Mouse (Mus musculus) mouse trophoblast stem cell (cell line): Measurements from ENCODE around the gene Ier2.

Experiments
- in situ Hi-C, 2 experiments: fragments of 300-500 bp; cut with MseI, MboI; formaldehyde crosslinking; loops; 2 replicates in 1 of 2; 3 replicates in 1 of 2; pipeline ENCODE4 v1.15.1; 2025

Gene Ier2

DNA sequence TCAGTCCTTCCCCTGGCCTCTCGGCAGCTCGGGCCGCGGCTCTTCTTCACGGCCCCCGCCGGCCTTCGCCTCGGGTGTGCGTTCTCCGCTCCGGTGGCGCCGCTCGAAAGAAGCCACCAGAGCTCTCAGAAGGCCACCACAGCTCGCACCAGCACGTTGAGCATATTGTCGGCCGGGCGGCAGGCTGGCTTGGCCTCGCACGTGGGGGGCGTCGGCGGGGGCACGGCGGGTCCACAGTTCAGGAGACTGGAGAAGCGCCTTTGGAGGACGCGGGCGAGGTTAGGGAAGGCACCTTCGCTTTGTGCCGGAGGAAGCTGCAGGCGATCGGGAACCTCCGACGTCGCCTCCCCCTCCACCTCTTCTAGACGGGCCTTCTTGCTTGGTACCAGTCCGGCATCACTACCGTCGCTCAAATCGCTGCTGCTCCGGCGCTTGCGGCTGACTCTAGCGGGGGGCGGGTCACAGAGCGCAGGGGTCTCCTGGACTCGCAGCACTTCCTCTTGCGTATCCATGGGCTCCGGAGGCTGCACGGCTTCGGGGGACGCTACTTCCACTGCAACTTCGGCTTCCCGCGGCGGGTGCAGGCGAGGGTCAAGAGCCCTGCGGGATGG is 586 bp downstream of the Ier2 start:
- in situ Hi-C loops, result no loop called here

DNA sequence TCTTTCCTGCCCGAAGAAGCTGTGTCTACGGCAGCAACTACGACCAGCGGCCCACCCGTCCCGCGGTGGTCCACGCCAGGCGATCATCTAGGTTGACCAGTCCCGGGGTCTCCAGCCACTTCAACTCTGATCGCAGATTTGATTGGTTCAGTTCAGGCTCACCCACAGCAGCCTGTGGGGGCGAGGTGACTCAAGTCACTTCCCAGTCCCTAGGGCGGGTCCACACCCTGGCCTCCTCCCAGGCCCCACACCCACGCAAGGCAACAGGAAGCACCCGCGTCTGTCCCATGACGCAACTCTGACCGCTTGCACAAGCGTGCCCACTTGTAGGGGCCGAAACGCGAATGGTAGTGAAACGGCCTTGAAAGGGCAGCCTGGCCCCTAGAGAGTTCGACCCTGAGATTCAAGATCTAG is 1.2 kb downstream of the Ier2 start:
- in situ Hi-C loops, result no loop called here

DNA sequence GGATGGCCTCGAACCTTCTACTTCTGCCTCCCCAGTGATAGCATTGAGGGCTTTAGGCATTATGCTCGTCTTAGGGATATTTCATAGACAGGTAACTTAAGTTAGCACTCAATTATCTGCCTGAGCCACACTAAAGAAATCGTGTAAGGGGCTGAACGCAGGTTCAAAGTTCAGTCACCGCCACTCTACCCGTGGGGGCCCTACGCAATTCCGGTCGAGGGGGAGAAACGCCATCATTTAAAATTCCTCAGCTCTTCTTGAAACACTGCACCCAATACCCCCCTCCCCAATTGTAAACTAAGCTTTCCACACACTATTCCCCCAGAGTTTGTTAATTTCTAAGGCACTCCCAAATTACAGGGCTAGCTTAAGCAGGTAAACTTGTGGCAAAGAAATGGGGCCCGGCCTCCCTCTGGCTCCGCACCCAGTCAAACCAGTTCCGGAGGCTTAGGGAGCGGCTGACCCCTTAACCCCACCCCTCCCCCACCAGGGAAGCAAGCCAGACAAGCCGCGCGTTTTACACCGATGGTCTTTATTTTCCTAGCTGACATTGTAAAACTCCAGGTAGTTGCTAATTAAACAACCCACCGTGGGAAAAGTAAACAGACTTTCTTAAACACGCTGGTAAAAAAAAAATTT is 1.7 kb downstream of the Ier2 start:
- in situ Hi-C loops, result no loop called here

DNA sequence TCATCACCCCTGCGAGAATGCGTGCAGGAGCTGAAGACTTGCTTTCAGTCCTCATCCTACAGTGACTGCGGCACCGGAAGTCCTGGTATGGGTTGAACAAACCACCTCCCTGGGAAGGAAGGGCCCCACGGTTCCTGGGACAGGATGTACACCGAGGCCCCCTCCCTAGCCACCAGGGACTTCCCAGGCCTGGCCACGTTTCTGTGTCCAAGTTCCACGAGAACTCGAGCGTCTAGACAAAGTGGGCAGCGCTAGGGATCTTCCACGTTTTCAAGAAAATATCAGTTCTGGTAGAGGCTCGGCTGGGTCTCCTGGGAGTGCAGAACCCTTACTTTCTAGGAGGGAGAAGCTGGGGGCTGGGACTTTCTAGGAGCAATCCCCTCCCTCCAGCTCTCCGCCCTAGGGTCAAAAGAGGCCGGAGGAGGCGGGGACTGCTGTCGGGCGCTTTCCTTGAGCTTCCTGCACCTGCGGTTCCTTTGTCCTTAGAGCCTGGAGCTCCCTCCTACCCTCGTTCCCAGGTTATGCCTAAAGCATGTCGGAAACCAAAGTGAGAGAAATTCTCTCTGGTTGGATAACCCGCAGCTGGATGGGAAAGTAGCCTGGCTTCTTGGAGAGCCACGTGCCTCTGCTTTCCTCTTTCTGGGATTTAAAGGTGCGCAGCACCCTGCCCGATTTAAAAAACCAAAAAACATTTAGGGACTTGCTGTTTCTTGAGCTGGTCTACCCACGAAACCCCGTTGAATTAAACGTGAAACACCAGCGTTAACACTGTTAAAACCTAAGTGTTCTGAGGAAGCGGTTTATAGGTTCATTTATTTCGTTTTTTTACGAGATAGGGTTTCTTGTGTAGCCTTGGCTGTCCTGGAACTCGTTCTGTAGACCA is 2.5 kb downstream of the Ier2 start:
- in situ Hi-C loops, result no loop called here

DNA sequence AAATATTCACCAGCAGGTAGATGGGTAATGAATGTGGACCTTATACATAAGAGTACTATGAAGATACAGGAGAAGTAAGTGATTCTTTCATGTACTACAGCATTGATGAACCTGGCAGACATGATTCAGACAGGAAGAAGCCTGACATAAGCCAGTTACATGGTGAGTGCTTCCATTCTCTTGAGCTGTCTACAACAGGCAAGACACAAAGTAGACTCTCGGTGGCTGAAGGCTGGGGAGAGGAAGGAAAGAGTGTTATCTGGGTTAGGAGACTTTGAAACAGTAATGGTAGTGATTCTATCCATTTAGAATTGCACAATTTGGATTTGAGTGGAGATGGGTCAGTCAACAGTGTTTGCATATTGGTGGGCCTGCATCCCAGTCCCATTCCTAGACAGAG is 3.7 kb downstream of the Ier2 start:
- in situ Hi-C loops, result no loop called here

DNA sequence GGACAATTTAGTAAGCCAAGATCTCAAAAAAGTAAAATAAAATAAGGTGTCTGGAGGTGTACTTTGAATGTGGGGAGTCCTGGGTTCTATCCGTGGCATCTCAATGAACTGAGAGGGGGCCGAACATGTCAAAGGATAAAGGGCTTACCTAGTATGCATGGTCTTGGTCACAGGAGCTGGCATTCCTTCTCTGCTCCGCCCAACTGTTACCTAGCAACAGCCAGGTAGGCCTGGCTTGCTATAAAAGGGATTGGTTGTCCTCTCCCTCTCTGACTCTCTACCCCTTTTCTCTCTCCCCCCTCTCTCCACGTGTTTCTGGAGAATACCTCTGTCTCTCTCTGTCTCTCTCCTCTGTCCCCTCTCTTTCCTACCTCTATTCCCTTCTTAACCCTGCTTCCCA is 5.0 kb downstream of the Ier2 start:
- in situ Hi-C loops, result no loop called here

DNA sequence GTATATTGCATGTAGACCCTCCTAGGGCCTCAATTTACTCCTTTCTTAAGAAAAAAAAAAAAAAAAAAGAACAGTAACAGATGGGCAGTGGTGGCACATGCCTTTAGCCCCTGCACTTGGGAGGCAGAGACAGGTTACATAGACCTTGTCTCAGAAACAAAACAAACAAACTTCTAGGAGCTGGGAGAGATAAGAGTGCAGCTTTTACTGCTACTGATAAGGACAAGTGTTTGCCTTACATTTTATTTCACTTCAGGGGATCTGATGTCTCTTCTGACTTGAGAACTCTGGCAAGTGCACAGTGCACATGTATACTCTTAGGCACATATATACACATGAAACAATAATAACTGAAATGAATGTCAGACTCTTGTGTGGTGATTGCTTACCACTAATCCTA is 5.4 kb downstream of the Ier2 start:
- in situ Hi-C loops, result no loop called here

DNA sequence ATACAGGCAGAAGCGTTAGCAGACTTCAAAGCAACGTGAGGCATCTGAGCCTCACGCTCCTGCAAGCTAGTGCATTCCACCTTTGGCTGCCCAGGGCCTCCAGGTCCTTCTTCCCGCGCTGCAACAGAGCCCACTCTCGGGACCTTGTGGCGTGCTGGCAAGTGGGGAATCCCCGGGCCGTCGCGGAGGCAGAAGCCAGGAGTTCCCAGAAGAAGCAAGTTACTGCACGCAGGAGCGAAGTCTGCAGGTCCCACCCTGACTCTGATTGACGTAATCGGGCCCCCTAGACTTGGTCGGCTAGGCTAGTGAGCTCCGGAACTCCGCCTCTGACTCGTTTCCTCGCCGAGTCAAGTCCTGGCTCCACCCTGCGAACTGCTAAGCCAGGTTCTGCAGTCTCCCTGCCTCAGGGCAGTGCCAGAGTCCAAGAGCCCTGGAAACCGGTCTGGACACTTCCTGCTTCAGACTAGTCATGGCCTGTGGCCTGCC is 6.0 kb downstream of the Ier2 start:
- in situ Hi-C loops, result no loop called here

DNA sequence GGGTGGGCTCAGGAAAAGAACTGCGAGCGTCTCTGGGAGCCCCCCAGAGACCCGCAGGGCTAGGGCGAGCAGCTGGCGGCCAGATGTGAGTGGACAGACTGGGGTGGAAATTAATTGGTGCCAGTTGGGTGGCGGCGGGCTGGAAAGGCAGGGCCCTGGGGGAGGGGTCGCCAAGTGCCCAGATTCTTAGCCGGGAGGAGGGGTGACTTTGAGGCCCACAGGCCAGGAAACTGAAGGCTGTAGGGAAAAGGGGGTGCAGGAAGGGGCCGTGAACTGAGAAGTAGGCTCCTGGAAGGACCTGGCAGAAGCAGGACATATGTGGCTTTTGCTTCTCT is 6.5 kb downstream of the Ier2 start:
- in situ Hi-C loops, result no loop called here

DNA sequence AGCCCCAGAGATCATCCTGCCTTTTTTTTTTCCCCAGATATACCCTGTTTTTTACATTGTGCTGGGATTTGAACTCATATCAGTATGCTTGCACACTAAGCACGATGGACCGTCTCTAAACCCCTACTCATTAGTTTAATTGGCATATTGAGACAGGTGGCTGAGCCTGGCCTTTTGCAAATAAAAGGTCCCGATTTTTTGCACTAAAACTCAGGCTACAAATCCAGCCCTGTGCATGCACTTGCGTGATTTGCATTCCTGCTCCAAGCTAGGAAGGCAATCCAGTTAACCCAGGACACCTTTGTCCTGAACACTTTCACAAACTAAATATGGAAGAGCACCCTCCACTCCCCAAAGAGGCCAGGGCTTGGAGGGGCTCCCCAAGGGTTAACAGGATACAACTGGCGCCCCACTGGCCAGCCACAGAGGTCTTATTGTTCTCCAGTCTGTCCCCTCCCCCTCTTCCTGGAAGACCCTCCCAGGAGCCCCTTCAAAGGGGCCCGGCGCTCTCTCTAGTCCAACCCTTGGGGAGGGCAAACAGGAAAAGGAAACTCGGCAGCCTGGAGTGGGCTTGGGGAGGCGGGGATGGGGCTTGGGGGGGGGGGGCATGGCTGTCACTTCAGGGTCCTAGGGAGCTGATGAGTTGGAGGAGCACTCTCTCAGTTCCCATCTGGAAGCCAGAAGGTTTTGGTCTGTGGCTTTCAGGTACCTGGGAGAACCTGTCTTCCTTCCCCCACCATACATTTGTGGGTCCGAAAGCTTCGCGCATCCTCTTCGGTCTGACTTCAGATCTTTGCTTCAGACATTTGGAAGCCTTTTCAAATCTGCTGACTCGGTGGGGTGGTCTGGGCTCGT is 7.1 kb downstream of the Ier2 start:
- in situ Hi-C loops, result no loop called here

DNA sequence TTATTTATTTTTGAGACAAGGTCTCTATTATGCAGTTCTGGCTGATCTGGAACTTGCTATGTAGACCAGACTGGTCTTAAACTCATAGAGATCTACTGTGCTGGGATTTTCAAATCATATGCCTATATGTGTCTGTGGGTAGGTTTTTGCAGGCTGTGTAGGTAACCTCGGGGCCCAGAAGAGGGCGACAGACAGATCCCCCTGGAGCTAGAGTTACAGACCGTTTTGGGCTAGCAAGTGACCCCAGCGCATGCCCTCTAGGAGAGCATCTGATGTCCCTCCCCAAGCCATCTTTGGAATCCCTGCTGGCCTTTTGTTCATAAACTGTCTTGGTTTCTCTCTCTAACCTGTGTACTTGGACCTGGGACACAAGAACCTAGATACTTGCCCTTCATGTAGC is 8.1 kb downstream of the Ier2 start:
- in situ Hi-C loops, result no loop called here

DNA sequence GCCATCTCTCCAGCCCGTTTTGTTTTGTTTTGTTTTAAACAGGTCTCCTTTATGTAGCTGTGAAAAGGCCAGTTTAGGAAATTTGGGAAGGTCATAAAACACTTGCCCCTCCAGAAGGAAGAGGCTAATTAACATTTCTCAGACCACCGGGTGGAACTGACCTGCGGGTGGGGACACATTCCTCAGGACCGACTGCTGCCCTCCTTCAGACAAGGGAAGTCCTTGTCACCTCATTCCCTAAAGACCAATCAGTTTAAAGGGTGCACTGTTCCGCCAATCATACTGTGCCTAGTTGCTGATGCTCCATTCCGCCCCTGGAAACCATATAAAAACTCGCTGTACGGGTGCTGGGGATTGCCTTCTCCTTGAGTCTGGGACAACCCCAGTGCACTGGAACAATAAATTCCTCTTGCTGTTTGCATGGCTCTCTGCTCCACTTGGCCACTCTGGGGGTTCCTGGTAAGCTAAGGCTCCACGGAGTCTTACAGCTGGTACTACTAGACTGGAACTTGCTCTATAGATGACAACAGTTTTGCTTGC is 9.5 kb downstream of the Ier2 start:
- in situ Hi-C loops, result no loop called here

DNA sequence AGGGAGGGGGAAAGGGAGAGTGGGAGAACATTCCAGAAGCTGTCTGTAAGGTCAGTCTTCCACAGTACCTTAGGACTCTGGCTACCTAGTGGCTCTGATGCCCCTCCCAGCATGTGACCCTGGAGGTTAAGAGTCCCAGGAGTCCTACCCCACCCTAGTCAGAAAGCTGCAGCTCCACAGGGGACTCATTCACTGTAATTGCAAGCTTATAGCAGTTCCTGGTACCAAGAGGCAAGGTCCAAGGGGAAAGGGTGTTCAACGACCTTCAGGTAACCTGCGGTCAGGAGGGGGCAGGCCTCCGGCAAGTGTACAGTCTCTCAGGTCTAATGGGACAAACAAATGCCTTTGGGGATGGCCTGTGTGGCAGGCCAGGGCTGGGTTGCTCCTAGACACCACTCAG is 12.4 kb downstream of the Ier2 start:
- in situ Hi-C loops, result no loop called here

DNA sequence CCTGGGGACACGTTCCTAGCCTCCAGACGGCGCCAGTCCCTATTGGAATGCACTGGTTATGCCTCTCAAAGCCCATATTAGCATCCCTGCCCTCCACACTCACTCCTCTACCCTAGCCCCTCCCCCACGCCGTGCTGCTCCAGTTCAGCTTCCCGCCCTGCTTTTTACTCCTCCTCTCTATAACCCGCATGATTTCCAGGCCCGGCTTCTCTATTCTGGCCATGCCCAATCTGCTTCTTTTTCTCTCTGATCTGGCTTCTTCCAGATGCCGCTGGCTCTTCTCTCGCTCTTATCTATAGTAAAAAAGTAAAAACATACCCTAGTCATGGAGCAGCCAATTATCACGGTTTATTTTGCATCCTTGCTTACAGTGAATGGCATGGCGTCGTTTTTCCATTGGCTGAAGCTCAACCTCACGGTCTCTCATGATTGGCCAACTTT is 15.2 kb downstream of the Ier2 start:
- in situ Hi-C loops, result no loop called here

DNA sequence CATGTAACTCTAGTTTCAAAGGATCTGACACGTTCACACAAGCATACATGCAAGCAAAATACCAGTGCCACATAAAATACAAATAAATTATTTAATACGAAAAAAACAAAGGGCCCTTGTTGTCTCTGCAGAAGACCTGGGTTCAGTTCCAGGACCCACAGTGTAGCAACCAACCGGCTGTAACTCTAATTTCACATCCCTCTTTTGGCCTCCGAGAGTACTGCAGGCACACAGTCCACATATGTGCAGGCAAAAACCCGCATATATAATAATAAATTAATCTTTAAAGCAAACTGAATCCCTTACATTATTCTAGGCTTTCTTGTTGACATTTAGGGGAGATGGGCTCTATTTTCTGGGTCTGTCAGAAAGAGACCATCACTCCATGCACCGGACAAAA is 15.9 kb downstream of the Ier2 start:
- in situ Hi-C loops, result no loop called here

DNA sequence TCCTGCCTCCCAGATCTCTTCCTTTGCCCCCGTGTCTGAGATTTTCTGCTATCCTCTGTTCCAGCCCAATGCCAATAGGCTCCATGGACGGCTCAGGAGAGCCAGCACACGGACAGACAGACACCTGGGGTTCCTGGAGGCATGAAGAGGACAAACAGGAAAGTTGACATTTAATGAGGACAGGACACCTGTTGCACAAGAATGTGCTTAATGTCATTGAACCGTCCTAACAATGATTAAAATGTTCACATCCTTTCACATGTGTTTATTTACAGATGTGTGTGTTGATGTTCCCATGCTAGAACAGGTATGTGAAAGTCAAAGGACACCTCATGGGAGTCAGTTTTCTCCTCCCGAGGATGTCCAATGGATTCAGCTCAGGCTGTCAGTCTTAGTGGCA is 19.6 kb downstream of the Ier2 start:
- in situ Hi-C loops, result no loop called here

DNA sequence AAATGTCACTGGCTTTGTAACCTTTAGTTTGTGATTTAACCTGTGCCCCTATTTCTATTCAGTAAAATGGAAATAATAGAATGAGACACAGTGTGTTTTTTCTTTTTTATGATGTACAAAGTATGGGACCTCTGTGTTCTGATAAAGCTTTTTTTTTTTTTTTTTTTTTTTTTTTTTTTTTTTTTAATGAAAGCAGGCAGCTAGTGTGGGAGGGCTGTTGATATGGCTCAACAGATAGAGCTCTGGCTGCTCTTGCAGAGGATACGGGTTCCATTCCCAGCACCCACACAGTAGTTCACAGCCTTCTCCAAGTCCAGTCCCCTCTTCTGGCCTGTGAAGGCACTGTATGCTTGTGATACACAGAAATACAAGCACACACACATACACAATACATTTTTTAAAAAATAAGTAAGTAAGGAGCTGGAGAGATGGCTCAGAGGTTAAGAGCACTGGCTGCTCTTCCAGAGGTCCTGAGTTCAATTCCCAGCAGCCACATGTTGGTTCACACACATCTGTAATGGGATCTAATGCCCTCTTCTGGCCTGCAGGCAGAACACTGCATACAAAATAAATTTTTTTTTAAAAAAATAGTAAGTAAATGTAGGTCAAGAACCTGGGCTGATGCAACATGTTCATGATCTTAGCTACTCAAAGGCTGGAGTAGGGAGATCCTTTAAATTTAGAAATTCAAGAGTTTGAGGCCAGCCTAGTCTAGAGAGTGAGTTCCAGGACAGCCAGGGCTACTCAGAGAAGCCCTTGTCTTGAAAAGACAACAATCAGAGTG is 20.9 kb downstream of the Ier2 start:
- in situ Hi-C loops, result no loop called here

DNA sequence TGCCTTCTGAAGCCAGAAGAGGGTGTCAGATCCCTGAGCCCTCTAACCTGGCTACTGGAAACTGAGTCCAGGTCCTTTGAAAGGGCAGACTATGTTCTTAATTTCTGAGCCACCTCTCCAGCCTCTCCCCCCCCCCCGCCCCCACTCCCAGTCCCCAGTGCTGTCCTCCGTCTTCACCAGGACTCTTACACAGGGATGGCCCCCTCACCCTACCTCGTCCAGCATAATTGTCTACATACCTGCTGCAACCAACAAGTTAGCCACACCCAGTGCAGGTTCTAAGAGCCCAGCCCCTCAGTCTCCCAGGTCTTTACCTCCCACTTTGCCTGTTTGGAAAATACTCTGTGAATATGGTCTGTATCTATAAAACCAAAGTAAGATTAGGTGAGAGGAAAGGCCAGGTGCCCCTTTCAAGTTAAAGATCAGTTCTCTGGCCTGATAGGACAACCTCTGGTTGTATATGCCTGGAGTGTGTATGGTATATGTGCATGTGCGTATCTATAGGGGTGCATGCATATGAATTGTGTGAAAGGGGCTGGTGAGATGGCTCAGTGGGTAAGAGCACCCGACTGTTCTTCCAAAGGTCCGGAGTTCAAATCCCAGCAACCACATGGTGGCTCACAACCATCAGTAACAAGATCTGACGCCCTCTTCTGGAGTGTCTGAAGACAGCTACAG is 21.9 kb downstream of the Ier2 start:
- in situ Hi-C loops, result no loop called here

DNA sequence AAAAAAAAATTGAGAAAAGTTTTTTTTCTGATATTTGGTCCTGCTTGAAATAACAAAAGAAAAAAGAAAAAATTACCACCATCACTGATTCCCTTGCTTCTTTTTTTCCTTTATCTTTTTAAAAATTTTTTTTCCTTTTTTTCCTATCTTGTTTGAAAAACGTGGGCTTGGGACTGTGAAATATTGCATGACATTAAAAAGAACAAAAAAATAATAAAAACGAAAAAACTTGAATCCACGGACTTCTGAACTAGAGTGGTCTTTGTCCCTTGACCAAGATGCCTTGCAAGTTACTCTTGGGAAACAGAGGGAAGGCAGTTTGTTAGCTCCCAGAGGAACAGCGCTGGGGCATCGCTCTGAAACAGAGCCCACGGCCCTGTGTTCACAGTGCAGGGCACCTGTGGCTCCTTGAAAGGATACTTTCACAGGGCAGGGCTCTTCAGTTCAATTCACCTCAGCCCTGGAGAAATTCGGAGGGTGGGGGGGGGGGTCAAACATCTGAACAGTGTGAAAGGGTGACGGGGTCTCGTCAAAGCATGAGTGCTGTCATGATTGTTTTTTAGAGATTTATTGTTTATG is 22.6 kb downstream of the Ier2 start:
- in situ Hi-C loops, result no loop called here
